Mouse (Mus musculus): ENCODE measurements around the gene Evpl.
A peak's percentile ranks its signal among the peaks of the same experiment; 100 is the strongest.

Gene Evpl

GRCm38 (mm10) chr11:116255090-116255981, 17.5 kb upstream of the Evpl start:
- no peak for DNase-seq (ENCODE audit: low spot score)

GRCm38 (mm10) chr11:116254627-116255026, 16.8 kb upstream of the Evpl start:
- no peak for DNase-seq (ENCODE audit: low spot score)

GRCm38 (mm10) chr11:116253076-116253600, 15.3 kb upstream of the Evpl start:
- no peak for DNase-seq (ENCODE audit: low spot score)

GRCm38 (mm10) chr11:116250898-116251297, 13.0 kb upstream of the Evpl start:
- no peak for DNase-seq (ENCODE audit: low spot score)

GRCm38 (mm10) chr11:116247502-116248222, 9.8 kb upstream of the Evpl start:
- no peak for DNase-seq (ENCODE audit: low spot score)

GRCm38 (mm10) chr11:116245616-116246015, 7.7 kb upstream of the Evpl start:
- no peak for DNase-seq (ENCODE audit: low spot score)

GRCm38 (mm10) chr11:116244580-116244979, 6.7 kb upstream of the Evpl start:
- DNase-seq (ENCODE audit: low spot score): no peak

GRCm38 (mm10) chr11:116241744-116242235, 3.9 kb upstream of the Evpl start:
- no peak for DNase-seq (ENCODE audit: low spot score)

- no peak for DNase-seq (ENCODE audit: low spot score)
These were observed 1.9 kb upstream of the Evpl start for GRCm38 (mm10) chr11:116239797-116240196.

GRCm38 (mm10) chr11:116234901-116235300, 3.0 kb downstream of the Evpl start:
- no peak for DNase-seq (ENCODE audit: low spot score)

- no peak for DNase-seq (ENCODE audit: low spot score)
These were observed 5.5 kb downstream of the Evpl start for GRCm38 (mm10) chr11:116232427-116232826.

- no peak for DNase-seq (ENCODE audit: low spot score)
These were observed 9.2 kb downstream of the Evpl start for GRCm38 (mm10) chr11:116228699-116229098.

GRCm38 (mm10) chr11:116226414-116226813, 11.5 kb downstream of the Evpl start:
- DNase-seq (ENCODE audit: low spot score): peak; percentile 46

GRCm38 (mm10) chr11:116222740-116223059, 15.2 kb downstream of the Evpl start:
- no peak for DNase-seq (ENCODE audit: low spot score)

- DNase-seq (ENCODE audit: low spot score): no peak
These were observed 15.7 kb downstream of the Evpl start for GRCm38 (mm10) chr11:116221931-116222739.

GRCm38 (mm10) chr11:116219885-116220284, 18.0 kb downstream of the Evpl start:
- peak; percentile 13 for DNase-seq (ENCODE audit: low spot score)

GRCm38 (mm10) chr11:116218737-116219400, 19.0 kb downstream of the Evpl start:
- peak; percentile 71 for DNase-seq (ENCODE audit: low spot score)

GRCm38 (mm10) chr11:116218263-116218662, 19.6 kb downstream of the Evpl start:
- DNase-seq (ENCODE audit: low spot score): no peak

- DNase-seq (ENCODE audit: low spot score): no peak
These were observed 21.3 kb downstream of the Evpl start for GRCm38 (mm10) chr11:116216549-116216948.

GRCm38 (mm10) chr11:116215991-116216390, 21.9 kb downstream of the Evpl start:
- DNase-seq (ENCODE audit: low spot score): no peak

GRCm38 (mm10) chr11:116215181-116215580, 22.7 kb downstream of the Evpl start:
- DNase-seq (ENCODE audit: low spot score): no peak

Measured in layer of hippocampus, adult 9-10 months (tissue).